Mouse (Mus musculus) olfactory bulb, adult 2 months (tissue): Measurements from ENCODE around the gene Sec31a.

Experiments used
- CTCF ChIP-seq: fragments of 200-500 bp; IDR thresholded peaks from 2 replicates; pipeline ENCODE4 v1.5.1; 2012; ENCODE audit warnings: low read depth, mild to moderate bottlenecking, low read length, moderate library complexity; ENCODE audit not compliant: insufficient read depth
- POLR2A ChIP-seq: fragments of 200-500 bp; IDR thresholded peaks from 2 replicates; pipeline ENCODE4 v1.6.1; 2012; ENCODE audit warnings: mild to moderate bottlenecking, low read depth, low read length, moderate library complexity; ENCODE audit not compliant: insufficient read depth

DNA sequence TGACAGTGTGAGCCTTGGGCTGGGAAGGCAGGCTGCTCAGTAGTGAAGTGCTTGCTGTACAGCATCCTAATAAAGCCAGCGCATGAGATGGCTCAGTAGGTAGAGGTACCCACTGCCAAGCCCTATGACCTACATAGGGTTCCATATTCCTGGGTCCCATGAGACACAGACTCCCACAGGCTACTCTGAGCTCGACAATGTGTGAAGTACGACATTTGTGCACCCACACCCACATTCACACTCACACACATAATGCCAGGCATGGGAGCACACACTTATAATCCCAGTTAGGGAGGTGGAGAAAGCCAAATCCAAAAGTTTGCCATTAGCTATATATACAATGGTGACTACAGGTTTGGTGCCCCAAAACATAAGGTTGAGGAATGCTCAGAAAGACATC is 19.3 kb downstream of the Sec31a start:
- TF ChIP-seq POLR2A (no peak), CTCF (no peak)
